Mouse (Mus musculus): ENCODE data around the gene Tbcel. TPM values are rescaled to one million over a fixed set of nuclear protein-coding genes. Genes with fewer than 3 reads are reported as not detected.

The Tbcel gene
- polyA plus RNA-seq, 1 experiment, result 29.1 TPM

DNA sequence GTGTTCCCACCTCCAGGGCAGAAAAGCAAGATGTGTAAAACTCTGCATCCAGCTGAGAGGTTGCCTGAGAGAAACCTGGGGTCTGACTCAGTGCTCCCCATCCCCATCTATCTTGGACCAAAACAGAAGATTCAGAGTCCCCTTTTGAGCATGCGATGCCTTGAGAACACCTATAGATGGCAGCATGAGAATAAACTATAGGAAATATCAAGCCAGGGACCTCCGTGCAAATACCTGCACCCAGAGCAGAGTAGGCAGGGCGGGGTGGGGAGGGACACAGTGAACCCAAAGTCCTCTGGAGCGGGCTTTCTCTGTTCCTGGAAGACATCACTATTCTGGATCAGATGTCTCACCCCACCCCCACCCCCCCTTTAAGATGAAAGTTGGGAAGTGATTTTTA, 119.1 kb downstream of the Tbcel start:
- 36% methylated on average over 4 of the region's 4 CpGs for WGBS
- Histone ChIP-seq H3K4me3 (replicated peaks; ENCODE audit: control insufficient read depth, low read depth, low read length) (no peak overlapping the region), H3K27ac (ENCODE audit: control insufficient read depth, insufficient read depth, low read depth, low read length, poor library complexity) (no peak overlapping the region), H3K4me1 (ENCODE audit: control insufficient read depth, insufficient read depth, low read length) (no peaks in the 10 kb centered on the region)
- TF ChIP-seq CTCF (IDR thresholded peaks at IDR 0.05; ENCODE audit: control insufficient read depth, insufficient read depth, low read length), result no peak
- no peak for TF ChIP-seq POLR2A (IDR thresholded peaks at IDR 0.05; ENCODE audit: borderline replicate concordance, control insufficient read depth, low read depth, low read length)

DNA sequence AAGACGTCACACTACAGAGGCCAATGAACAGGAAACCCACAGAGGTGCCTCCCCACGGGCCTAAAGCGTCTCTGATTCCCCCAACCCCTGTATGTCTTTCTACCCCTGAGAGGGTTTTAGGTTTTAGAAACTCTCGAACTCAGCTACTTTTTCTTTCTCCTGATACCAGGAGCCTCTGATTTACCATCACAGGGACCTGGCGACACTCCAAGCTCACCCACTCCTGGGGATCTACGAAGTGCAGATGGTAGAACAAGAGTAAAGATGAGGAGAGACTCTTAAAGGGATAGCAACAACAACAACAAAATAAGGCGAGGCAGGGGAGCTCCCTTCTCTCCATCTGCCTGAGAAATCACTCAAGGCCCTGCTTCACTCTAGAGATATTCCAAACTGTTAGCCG, 120.6 kb downstream of the Tbcel start:
- no peaks in the 10 kb centered on the region for H3K4me1 ChIP-seq (ENCODE audit: control insufficient read depth, insufficient read depth, low read length)
- H3K27ac ChIP-seq (ENCODE audit: control insufficient read depth, insufficient read depth, low read depth, low read length, poor library complexity), result no peak overlapping the region
- TF ChIP-seq CTCF (IDR thresholded peaks at IDR 0.05; ENCODE audit: control insufficient read depth, insufficient read depth, low read length), result no peak
- TF ChIP-seq POLR2A (IDR thresholded peaks at IDR 0.05; ENCODE audit: borderline replicate concordance, control insufficient read depth, low read depth, low read length), result no peak
- H3K4me3 ChIP-seq (replicated peaks; ENCODE audit: control insufficient read depth, low read depth, low read length), result no peak overlapping the region
- 48% methylated on average over 8 of the region's 8 CpGs for WGBS

DNA sequence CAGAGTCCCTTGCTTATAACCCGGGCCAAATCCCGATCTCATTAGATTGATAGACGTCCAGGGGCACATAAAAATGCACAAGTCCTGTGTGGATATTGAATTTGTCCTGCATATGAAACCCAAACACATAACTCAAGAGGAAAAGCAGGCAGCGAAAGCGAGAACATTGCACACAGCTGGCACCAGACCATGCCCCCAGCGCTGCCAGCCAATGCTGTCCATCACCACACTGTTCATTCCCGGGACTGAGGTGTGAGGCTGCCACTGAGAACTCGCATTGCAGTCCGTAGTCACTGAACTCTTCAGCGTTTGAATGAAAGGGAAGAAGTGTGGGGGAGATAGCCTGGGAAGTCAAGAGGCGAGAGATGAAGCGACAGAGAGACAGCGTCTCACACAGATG, 122.0 kb downstream of the Tbcel start:
- Histone ChIP-seq H3K4me1 (ENCODE audit: control insufficient read depth, insufficient read depth, low read length) (no peaks in the 10 kb centered on the region), H3K27ac (ENCODE audit: control insufficient read depth, insufficient read depth, low read depth, low read length, poor library complexity) (no peak overlapping the region), H3K4me3 (replicated peaks; ENCODE audit: control insufficient read depth, low read depth, low read length) (no peak overlapping the region)
- 78% methylated on average over 13 of the region's 13 CpGs for WGBS
- TF ChIP-seq POLR2A (IDR thresholded peaks at IDR 0.05; ENCODE audit: borderline replicate concordance, control insufficient read depth, low read depth, low read length) (no peak), CTCF (IDR thresholded peaks at IDR 0.05; ENCODE audit: control insufficient read depth, insufficient read depth, low read length) (no peak)

DNA sequence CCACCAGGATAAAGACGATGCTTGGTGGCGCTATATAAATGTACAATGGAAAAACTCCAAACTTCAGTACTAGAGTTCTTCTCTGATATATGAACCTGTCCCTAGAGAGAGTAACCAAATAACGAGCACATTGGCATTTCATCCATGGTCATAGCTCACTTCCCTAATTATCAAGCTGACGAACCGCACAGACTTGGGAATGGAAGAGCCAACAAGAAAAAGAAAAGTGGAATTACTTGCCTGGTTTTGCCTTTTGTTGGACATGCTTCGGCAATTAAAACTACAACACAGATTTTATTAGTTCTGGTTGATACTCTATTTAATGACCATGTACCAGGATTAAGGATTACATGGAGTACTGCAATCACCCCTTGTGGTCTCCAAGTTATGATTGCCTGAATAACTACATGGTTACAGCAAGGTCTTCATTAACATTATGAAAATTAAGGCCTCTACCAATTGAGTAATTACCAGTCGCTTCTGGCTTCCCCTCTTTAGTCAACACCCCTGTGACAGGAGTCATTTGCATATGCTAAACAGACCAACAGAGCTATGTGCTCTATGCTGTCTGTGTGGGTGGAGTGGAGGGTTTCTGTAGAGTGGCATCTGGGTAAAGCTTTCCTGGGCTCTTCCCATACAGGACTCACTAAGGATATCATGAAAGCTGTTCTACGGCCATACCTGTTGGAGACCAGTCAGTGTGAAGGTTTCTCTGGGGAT, 124.8 kb downstream of the Tbcel start:
- H3K4me1 ChIP-seq (ENCODE audit: control insufficient read depth, insufficient read depth, low read length), result no peaks in the 10 kb centered on the region
- no peak overlapping the region for H3K27ac ChIP-seq (ENCODE audit: control insufficient read depth, insufficient read depth, low read depth, low read length, poor library complexity)
- TF ChIP-seq CTCF (IDR thresholded peaks at IDR 0.05; ENCODE audit: control insufficient read depth, insufficient read depth, low read length), result no peak
- TF ChIP-seq POLR2A (IDR thresholded peaks at IDR 0.05; ENCODE audit: borderline replicate concordance, control insufficient read depth, low read depth, low read length), result no peak
- no peak overlapping the region for H3K4me3 ChIP-seq (replicated peaks; ENCODE audit: control insufficient read depth, low read depth, low read length)
- WGBS, result 72% methylated on average over 8 of the region's 8 CpGs

DNA sequence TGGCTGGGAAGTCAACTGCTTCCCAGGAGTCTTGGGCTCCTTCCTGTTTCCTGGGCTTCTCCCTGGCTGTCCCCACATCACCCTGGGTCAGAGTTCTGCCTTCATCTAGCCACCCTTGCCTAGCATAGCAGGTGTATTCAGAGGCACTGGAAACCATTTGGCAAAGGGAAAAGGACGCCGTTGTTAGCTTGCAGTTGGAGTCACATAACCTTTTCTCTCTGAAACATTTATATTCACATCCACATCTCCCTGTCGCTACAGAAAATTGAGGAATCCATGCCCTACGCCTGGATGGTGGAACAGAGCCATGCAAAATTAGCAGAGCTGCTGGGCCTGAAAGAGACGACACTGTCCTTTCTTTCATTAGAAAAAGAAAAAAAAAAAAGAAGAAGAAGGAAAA, 125.5 kb downstream of the Tbcel start:
- Histone ChIP-seq H3K27ac (ENCODE audit: control insufficient read depth, insufficient read depth, low read depth, low read length, poor library complexity) (no peak overlapping the region), H3K4me3 (replicated peaks; ENCODE audit: control insufficient read depth, low read depth, low read length) (no peak overlapping the region), H3K4me1 (ENCODE audit: control insufficient read depth, insufficient read depth, low read length) (no peaks in the 10 kb centered on the region)
- TF ChIP-seq POLR2A (IDR thresholded peaks at IDR 0.05; ENCODE audit: borderline replicate concordance, control insufficient read depth, low read depth, low read length), result no peak
- 79% methylated on average over 5 of the region's 5 CpGs for WGBS

DNA sequence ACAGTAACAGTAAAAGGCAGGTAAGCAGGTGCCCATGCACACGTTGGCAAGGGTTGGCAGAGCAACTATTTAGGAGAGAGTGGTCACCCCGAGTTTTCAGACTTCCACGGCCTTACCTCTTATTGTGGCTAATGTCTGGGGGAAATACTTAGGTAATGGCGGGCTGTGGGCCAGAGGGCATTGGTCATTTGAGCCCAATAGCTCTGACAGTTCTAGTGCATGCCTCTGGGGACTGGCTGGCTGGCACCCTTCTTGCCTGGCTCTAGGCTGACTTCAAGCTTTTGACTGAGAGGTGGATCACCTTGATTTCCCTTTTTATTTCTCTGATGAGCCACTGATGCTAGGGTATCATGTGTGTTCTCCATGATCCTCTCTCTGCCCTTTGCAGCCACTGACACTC, 129.5 kb downstream of the Tbcel start:
- TF ChIP-seq POLR2A (IDR thresholded peaks at IDR 0.05; ENCODE audit: borderline replicate concordance, control insufficient read depth, low read depth, low read length) (no peak), CTCF (IDR thresholded peaks at IDR 0.05; ENCODE audit: control insufficient read depth, insufficient read depth, low read length) (no peak)
- no peak overlapping the region for H3K4me3 ChIP-seq (replicated peaks; ENCODE audit: control insufficient read depth, low read depth, low read length)
- 75% methylated on average over 4 of the region's 4 CpGs for WGBS
- no peaks in the 10 kb centered on the region for H3K4me1 ChIP-seq (ENCODE audit: control insufficient read depth, insufficient read depth, low read length)
- H3K27ac ChIP-seq (ENCODE audit: control insufficient read depth, insufficient read depth, low read depth, low read length, poor library complexity), result no peak overlapping the region

DNA sequence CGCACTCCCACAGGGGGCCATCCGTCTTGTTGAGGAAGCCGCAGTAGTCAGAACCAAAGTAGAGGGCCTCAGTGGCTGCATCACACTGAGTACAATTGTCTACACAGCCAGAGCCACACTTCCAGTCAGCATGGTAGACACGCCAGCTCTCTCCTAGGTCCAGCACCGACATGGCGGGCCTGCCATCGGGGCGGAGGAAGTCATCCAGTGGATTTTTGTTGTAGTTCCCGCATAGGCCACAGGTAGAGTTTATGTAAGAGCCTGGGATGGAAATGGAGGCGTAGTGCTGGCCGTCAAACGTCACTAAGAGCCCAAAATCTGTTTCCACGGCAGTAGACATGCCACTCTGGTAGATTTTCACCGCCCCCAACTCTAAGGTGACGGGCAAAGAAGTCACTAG, 130.0 kb downstream of the Tbcel start:
- TF ChIP-seq CTCF (IDR thresholded peaks at IDR 0.05; ENCODE audit: control insufficient read depth, insufficient read depth, low read length), result no peak
- no peak for TF ChIP-seq POLR2A (IDR thresholded peaks at IDR 0.05; ENCODE audit: borderline replicate concordance, control insufficient read depth, low read depth, low read length)
- H3K27ac ChIP-seq (ENCODE audit: control insufficient read depth, insufficient read depth, low read depth, low read length, poor library complexity), result no peak overlapping the region
- no peak overlapping the region for H3K4me3 ChIP-seq (replicated peaks; ENCODE audit: control insufficient read depth, low read depth, low read length)
- H3K4me1 ChIP-seq (ENCODE audit: control insufficient read depth, insufficient read depth, low read length), result no peaks in the 10 kb centered on the region
- WGBS, result 90% methylated on average over 15 of the region's 15 CpGs

DNA sequence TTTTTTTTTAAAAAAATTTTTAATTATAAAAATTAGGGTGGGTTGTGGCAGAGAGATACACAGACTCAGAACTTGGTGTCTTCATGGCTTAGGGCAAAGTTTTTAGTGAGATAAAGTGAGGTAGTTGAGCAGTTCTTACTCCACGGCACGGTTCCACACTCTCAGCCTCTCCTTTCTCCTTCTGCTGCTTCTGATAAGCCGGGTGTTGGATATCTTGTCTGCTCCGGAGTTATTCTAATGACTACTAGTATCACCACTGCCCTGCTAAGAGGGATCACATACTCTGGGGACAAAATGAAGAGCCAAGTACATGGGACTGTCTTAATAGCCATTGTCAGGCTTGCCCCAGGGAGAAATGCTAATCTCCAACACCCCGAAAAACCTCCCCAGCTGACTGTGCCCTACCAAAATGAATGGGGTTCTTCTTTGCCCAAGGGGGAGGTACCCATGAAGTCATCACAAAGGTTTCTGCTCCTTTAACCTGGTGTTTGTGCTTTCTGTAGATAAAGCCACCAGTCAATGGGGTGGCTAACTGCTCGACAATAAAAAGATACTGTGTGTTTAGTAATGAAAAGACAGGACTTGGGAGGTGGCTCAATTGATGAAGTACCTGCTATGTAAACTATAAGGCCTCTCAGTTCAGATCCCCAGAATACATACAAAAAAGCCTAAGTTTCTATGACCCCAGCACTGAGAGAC, 135.8 kb downstream of the Tbcel start:
- no peaks in the 10 kb centered on the region for H3K4me1 ChIP-seq (ENCODE audit: control insufficient read depth, insufficient read depth, low read length)
- no peak for TF ChIP-seq CTCF (IDR thresholded peaks at IDR 0.05; ENCODE audit: control insufficient read depth, insufficient read depth, low read length)
- WGBS, result 74% methylated on average over 6 of the region's 6 CpGs
- H3K4me3 ChIP-seq (replicated peaks; ENCODE audit: control insufficient read depth, low read depth, low read length), result no peak overlapping the region
- no peak overlapping the region for H3K27ac ChIP-seq (ENCODE audit: control insufficient read depth, insufficient read depth, low read depth, low read length, poor library complexity)

Other genes with a start within 250 kb of the Tbcel start
- 4.2 and 6.5 TPM in 2 replicates for gene Sc5d, start 243.6 kb downstream of the Tbcel start, polyA plus RNA-seq (2011; ENCODE audit: insufficient read depth, insufficient read length, low replicate concordance, missing spikeins)
- not detected in 2 replicates for gene Tecta, start 107.9 kb downstream of the Tbcel start, polyA plus RNA-seq (2011; ENCODE audit: insufficient read depth, insufficient read length, low replicate concordance, missing spikeins)